Mouse (Mus musculus) heart, postnatal 10 days (tissue): Measurements from ENCODE around the gene Alpi. TPM values are rescaled to one million over a fixed set of nuclear protein-coding genes. Genes with fewer than 3 reads are reported as not detected.

Experiments used
- DNase-seq, 2 experiments: peaks; one replicate each; pipeline ENCODE4 v3.0.0; 2021
- intact Hi-C: fragments of 180-260 bp; cut with DNase I; formaldehyde crosslinking; loops from one replicate; pipeline ENCODE4 v1.15.1; 2025
- total RNA-seq, 2 experiments: library from RNA; stranded (reverse); gene quantifications; 2 replicates each; pipeline ENCODE4 v1.2.3; 2021

The Alpi gene
- total RNA-seq, 2 experiments from 2014 or later: not detected

- intact Hi-C loops: no loop called here
Observed at GRCm38 (mm10) chr1:87070720-87071119, 30.7 kb downstream of the Alpi start.

GRCm38 (mm10) chr1:87060913-87061312 is 40.5 kb downstream of the Alpi start:
- intact Hi-C loops: no loop called here
- no peak for DNase-seq

More at GRCm38 (mm10) chr1:87070720-87071119, 30.7 kb downstream of the Alpi start:
- peak in 1 of 2 experiments; percentile 24 for DNase-seq

- intact Hi-C loops: no loop called here
- DNase-seq: no peak
Observed at GRCm38 (mm10) chr1:87059042-87059665, 42.3 kb downstream of the Alpi start.

- intact Hi-C loops: no loop called here
Observed at GRCm38 (mm10) chr1:87057075-87057474, 44.3 kb downstream of the Alpi start.

GRCm38 (mm10) chr1:87051369-87051768 is 50.0 kb downstream of the Alpi start:
- DNase-seq: no peak
- intact Hi-C loops: no loop called here

More at GRCm38 (mm10) chr1:87057075-87057474, 44.3 kb downstream of the Alpi start:
- no peak for DNase-seq

GRCm38 (mm10) chr1:87050700-87051099 is 50.7 kb downstream of the Alpi start:
- intact Hi-C loops: no loop called here
- DNase-seq: no peak

GRCm38 (mm10) chr1:87050072-87050471 is 51.3 kb downstream of the Alpi start:
- no peak for DNase-seq
- intact Hi-C loops: no loop called here

Other genes with a start within 250 kb of the Alpi start
- gene Alppl2, start 11.7 kb downstream of the Alpi start, total RNA-seq: not detected
- not detected for gene Akp3, start 23.4 kb upstream of the Alpi start, total RNA-seq
- gene Ecel1, start 54.9 kb upstream of the Alpi start, total RNA-seq: not detected
- not detected for gene Prss56, start 81.7 kb upstream of the Alpi start, total RNA-seq
- gene Chrnd, start 89.0 kb upstream of the Alpi start, total RNA-seq: not detected
- gene Chrng, start 103.1 kb upstream of the Alpi start, total RNA-seq: not detected
- 10 to 100 TPM; 63.7 to 66.8 TPM for gene Eif4e2, start 112.3 kb upstream of the Alpi start, total RNA-seq
- 1 to 10 TPM; 6.4 to 6.8 TPM for gene Efhd1, start 162.8 kb upstream of the Alpi start, total RNA-seq
- 10 to 100 TPM; 46.6 to 53.5 TPM for gene Gigyf2, start 225.4 kb upstream of the Alpi start, total RNA-seq